Mouse (Mus musculus) neural tube, embryonic 11.5 days (tissue): ENCODE results near the gene Polr2l. TPM values are rescaled to one million over a fixed set of nuclear protein-coding genes. Genes with fewer than 3 reads are reported as not detected.
A peak's percentile ranks its signal among the peaks of the same experiment; 100 is the strongest.

ENCODE experiments used
- ATAC-seq: fragments of 200-750 bp; cut with Nextera tagmentation; 2 replicates; pipeline ENCODE4 v1.8.0; 2017; ENCODE audit warnings: moderate number of reproducible peaks, mild to moderate bottlenecking, moderate TSS enrichment, moderate library complexity; ENCODE audit not compliant: insufficient read depth, low FRiP score, low TSS enrichment
- DNase-seq: peaks from one replicate; pipeline ENCODE4 v3.0.0-alpha.2; 2015; ENCODE audit warnings: low spot score
- H3K27ac ChIP-seq: fragments of 300-500 bp; sonication (generic); 2 replicates; pipeline ENCODE4 v1.5.1; 2014; ENCODE audit warnings: low read depth, mild to moderate bottlenecking, low read length
- H3K27me3 ChIP-seq: fragments of 300-500 bp; sonication (generic); 2 replicates; pipeline ENCODE4 v1.6.1; 2014; ENCODE audit warnings: mild to moderate bottlenecking, low read length, mixed read lengths; ENCODE audit not compliant: control insufficient read depth, insufficient read depth
- H3K36me3 ChIP-seq: fragments of 300-500 bp; sonication (generic); 2 replicates; pipeline ENCODE4 v1.6.1; 2014; ENCODE audit warnings: mild to moderate bottlenecking, low read length, moderate library complexity, mixed read lengths; ENCODE audit not compliant: control insufficient read depth, insufficient read depth
- H3K4me1 ChIP-seq: fragments of 300-500 bp; sonication (generic); 2 replicates; pipeline ENCODE4 v1.6.1; 2014; ENCODE audit warnings: low read length, mixed read lengths; ENCODE audit not compliant: control insufficient read depth, insufficient read depth
- H3K4me2 ChIP-seq: fragments of 300-500 bp; sonication (generic); 2 replicates; pipeline ENCODE4 v1.6.1; 2014; ENCODE audit warnings: low read depth, mild to moderate bottlenecking, moderate library complexity
- H3K4me3 ChIP-seq: fragments of 300-500 bp; sonication (generic); 2 replicates; pipeline ENCODE4 v1.5.1; 2014; ENCODE audit warnings: low read depth, low read length
- H3K9ac ChIP-seq: fragments of 300-500 bp; sonication (generic); 2 replicates; pipeline ENCODE4 v1.6.1; 2014; ENCODE audit warnings: mild to moderate bottlenecking, low read length
- H3K9me3 ChIP-seq: fragments of 300-500 bp; sonication (generic); 2 replicates; pipeline ENCODE4 v1.6.1; 2016; ENCODE audit warnings: low read length; ENCODE audit not compliant: control insufficient read depth
- WGBS: fragments of 180-500 bp; shearing (Covaris S2); extraction: QIAGEN DNeasy Blood & Tissue Kit; methylation state at CpG from one replicate; pipeline ENCODE4 v1.1.7; 2014; 5-methylcytosine and 5-hydroxymethylcytosine counted together
- polyA plus RNA-seq: library from polyadenylated mRNA; unstranded; fragments of >200 nt; fragmentation: Nextera tagmentation; extraction: Ambion mirVana; gene quantifications from 2 replicates; pipeline ENCODE4 v1.2.1, GENCODE M21; 2014

Gene Polr2l
- polyA plus RNA-seq, 1 experiment from 2014 or later = 79.2 TPM

- Histone ChIP-seq H3K9ac (no peak overlapping the region), H3K27ac (no peak overlapping the region), H3K9me3 (no peaks in the 10 kb centered on the region), H3K27me3 (no peaks in the 10 kb centered on the region), H3K4me2 (peak overlapping the region; percentile 85), H3K4me1 (peaks cover 26% of the 10 kb centered on the region), H3K36me3 (peaks cover 7% of the 10 kb centered on the region), H3K4me3 (peak overlapping the region; percentile 63)
- no peak for ATAC-seq
- WGBS = 78% methylated on average over 9 of the region's 9 CpGs
- DNase-seq = no peak
Observed at GRCm38 (mm10) chr7:141435856-141436522, 38.9 kb downstream of the Polr2l start.

GRCm38 (mm10) chr7:141435129-141435855, 39.6 kb downstream of the Polr2l start:
- 4% methylated on average over 17 of the region's 17 CpGs for WGBS
- Histone ChIP-seq H3K4me2 (peak overlapping the region; percentile 74), H3K4me3 (peak overlapping the region; percentile 45), H3K9ac (peak overlapping the region; percentile 69), H3K4me1 (peaks cover 26% of the 10 kb centered on the region), H3K9me3 (no peaks in the 10 kb centered on the region), H3K27ac (peak overlapping the region; percentile 24), H3K36me3 (peaks cover 9% of the 10 kb centered on the region), H3K27me3 (no peaks in the 10 kb centered on the region)
- DNase-seq = peak; percentile 55
- no peak; the same call in 1 of the 2 replicates for ATAC-seq

DNA sequence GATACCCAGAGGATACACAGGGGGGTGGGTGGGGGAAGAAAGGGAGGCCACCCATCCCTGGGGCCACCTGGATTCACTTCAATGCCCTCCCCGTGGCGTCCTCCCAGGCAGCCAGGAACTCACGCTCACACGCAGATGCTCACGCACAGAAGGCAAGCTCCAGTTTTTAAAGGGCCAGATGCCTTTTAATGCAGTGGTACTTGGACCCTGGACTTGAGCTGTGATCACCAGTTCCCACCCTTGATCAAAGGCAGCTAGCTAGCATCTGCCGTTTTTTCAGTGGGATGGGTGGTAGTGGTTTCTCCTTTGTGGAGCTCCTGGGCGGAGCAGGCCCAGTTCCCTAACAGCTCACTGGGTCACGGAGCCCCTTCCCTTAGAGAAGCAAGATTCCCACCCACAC, 40.5 kb downstream of the Polr2l start:
- H3K27ac ChIP-seq = peak overlapping the region; percentile 24

GRCm38 (mm10) chr7:141433517-141434400, 41.2 kb downstream of the Polr2l start:
- DNase-seq (no peak), ATAC-seq (no peak)
- peaks cover 37% of the 10 kb centered on the region for H3K4me1 ChIP-seq
- H3K9me3 ChIP-seq = no peaks in the 10 kb centered on the region
- H3K36me3 ChIP-seq = peaks cover 9% of the 10 kb centered on the region
- H3K27ac ChIP-seq = 0 out of 2 replicates have a peak overlapping the region, but pooled peaks have one; percentile 6
- H3K4me2 ChIP-seq = peak overlapping the region; percentile 74
- H3K9ac ChIP-seq = peak overlapping the region; percentile 69
- H3K27me3 ChIP-seq = no peaks in the 10 kb centered on the region
- peak overlapping the region; percentile 45 for H3K4me3 ChIP-seq
- 77% methylated on average over 15 of the region's 15 CpGs for WGBS

More for the DNA sequence above, 40.5 kb downstream of the Polr2l start:
- DNase-seq (peak; percentile 52), ATAC-seq (no peak; the same call in 1 of the 2 replicates)
- Histone ChIP-seq H3K4me3 (peak overlapping the region; percentile 45), H3K27me3 (no peaks in the 10 kb centered on the region), H3K4me2 (peak overlapping the region; percentile 74), H3K9me3 (no peaks in the 10 kb centered on the region), H3K9ac (peak overlapping the region; percentile 69), H3K36me3 (peaks cover 9% of the 10 kb centered on the region), H3K4me1 (peaks cover 30% of the 10 kb centered on the region)
- WGBS = 14% methylated on average over 8 of the region's 8 CpGs

- no peak for DNase-seq
- no peak overlapping the region; the same call in 1 of the 2 replicates for H3K9ac ChIP-seq
Observed at GRCm38 (mm10) chr7:141432741-141433516, 42.0 kb downstream of the Polr2l start.

GRCm38 (mm10) chr7:141432186-141432611, 42.7 kb downstream of the Polr2l start:
- no peak overlapping the region for H3K4me3 ChIP-seq
- H3K27ac ChIP-seq = no peak overlapping the region
- WGBS = 75% methylated on average over 8 of the region's 8 CpGs
- DNase-seq (no peak), ATAC-seq (no peak)
- H3K4me2 ChIP-seq = no peak overlapping the region
- H3K9ac ChIP-seq = no peak overlapping the region
- no peaks in the 10 kb centered on the region for H3K9me3 ChIP-seq
- H3K4me1 ChIP-seq = peaks cover 37% of the 10 kb centered on the region
- no peaks in the 10 kb centered on the region for H3K27me3 ChIP-seq
- H3K36me3 ChIP-seq = peaks cover 9% of the 10 kb centered on the region

More at GRCm38 (mm10) chr7:141432741-141433516, 42.0 kb downstream of the Polr2l start:
- ATAC-seq = no peak
- Histone ChIP-seq H3K27ac (no peak overlapping the region), H3K4me2 (no peak overlapping the region), H3K9me3 (no peaks in the 10 kb centered on the region), H3K4me1 (peaks cover 37% of the 10 kb centered on the region), H3K36me3 (peaks cover 9% of the 10 kb centered on the region), H3K27me3 (no peaks in the 10 kb centered on the region), H3K4me3 (no peak overlapping the region)
- 87% methylated on average over 6 of the region's 6 CpGs for WGBS

DNA sequence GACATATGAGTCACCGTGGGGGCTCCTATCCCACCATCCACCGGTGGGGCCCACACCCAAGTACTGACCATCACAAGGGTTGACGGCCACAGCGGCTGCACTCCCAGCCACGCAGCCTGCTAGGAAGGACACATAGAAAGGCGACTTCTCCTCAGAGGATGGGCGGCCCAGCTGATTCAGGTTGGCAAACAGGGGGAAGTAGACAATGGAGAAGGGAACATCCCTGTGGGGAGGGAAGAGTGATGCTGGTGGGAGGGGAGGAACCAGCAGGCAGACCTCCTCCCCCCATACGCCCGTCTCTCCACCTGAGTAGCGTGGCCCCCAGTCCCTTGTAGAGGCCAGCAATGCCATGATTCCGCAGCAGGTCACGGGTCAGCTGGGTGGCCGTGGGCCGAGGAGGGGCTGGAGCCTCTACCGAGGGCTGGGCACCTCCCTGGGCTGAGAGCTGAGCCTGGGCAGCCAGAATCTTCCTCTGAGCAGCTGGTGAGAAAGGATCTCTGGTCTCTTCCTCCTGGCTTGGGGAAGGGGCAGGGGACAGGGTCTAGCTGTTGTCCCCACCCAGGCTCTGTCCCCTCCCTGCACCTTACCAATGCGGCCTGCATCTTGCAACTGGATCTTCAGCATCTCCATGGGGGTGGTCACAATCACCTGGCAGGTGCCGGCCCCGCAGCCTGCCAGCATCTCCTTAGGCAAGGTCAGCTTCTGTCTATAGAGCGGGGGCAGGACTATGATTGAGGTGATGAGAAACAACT, 43.3 kb downstream of the Polr2l start:
- Histone ChIP-seq H3K9me3 (no peaks in the 10 kb centered on the region), H3K4me2 (no peak overlapping the region), H3K9ac (no peak overlapping the region), H3K4me1 (peaks cover 36% of the 10 kb centered on the region), H3K4me3 (no peak overlapping the region), H3K27me3 (no peaks in the 10 kb centered on the region), H3K36me3 (peaks cover 9% of the 10 kb centered on the region), H3K27ac (no peak overlapping the region)
- ATAC-seq (no peak), DNase-seq (no peak)
- WGBS = 93% methylated on average over 19 of the region's 19 CpGs
